Mouse (Mus musculus) v-Abl transformed pro-B cells (cell line): ENCODE measurements around the gene Gm11237.
"Not testable (repeated sequence)": the region's sequence is repeated elsewhere in the genome, so short reads cannot be mapped to it uniquely, and the experiment has no call there.

Experiments
- in situ Hi-C, 2 experiments: fragments of 400-800 bp; cut with MboI; formaldehyde crosslinking; loops; one replicate each; pipeline ENCODE4 v1.15.1; 2025; ENCODE audit not compliant: unreplicated experiment in 2 of 2

The Gm11237 gene

DNA sequence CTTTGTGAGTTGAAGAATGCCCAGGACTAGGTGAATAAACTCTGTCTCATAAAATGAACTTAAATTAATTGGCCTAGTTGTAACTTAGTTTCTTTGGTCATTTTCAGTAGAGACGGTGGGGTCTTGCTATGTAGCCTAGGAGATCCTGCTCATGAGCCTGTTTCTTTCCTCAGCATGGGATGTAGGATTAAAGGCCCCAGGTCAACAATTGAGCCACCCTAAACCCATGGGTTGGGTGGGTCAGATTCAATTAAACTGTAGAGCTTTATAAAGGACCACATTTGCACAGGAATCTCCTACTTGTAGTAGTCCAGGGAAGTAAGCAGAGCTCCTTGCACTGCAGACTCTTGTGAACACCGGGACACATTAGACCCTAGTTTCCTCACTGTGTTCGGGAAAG, at the start of gene Gm11237:
TSS of gene Gm11237 (plus strand) at position 301 of the 400 bp plus-strand sequence.
- in situ Hi-C loops = not testable (repeated sequence)

DNA sequence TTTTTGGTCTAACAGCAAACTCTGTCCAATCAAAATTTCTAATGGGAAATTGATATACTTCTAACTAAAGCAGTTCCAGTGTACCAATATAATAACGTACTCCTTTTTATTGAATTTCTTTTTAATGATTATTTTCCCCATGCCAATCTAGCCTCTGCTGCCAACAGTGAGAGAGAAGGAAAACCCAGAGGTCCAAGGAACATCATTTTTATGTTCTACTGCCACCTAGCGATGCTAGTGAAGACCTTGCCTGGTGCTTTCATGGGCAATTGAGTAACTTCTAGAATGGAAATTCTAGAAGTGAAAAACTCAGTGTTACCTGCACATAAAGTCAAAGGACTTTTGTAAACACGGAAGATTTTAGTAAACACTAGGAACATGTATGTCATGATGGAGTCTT, 23.5 kb upstream of the Gm11237 start:
- in situ Hi-C loops = no loop called here

DNA sequence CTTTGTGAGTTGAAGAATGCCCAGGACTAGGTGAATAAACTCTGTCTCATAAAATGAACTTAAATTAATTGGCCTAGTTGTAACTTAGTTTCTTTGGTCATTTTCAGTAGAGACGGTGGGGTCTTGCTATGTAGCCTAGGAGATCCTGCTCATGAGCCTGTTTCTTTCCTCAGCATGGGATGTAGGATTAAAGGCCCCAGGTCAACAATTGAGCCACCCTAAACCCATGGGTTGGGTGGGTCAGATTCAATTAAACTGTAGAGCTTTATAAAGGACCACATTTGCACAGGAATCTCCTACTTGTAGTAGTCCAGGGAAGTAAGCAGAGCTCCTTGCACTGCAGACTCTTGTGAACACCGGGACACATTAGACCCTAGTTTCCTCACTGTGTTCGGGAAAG, 15.2 kb upstream of the Gm11237 start, which contains the start of gene Gm11238:
TSS of gene Gm11238 (plus strand) at position 301 of the 400 bp plus-strand sequence.
- in situ Hi-C loops = not testable (repeated sequence)

DNA sequence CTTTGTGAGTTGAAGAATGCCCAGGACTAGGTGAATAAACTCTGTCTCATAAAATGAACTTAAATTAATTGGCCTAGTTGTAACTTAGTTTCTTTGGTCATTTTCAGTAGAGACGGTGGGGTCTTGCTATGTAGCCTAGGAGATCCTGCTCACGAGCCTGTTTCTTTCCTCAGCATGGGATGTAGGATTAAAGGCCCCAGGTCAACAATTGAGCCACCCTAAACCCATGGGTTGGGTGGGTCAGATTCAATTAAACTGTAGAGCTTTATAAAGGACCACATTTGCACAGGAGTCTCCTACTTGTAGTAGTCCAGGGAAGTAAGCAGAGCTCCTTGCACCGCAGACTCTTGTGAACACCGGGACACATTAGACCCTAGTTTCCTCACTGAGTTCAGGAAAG, 15.0 kb downstream of the Gm11237 start, which contains the start of gene Gm11236:
TSS of gene Gm11236 (plus strand) at position 301 of the 400 bp plus-strand sequence.
- in situ Hi-C loops = not testable (repeated sequence)

DNA sequence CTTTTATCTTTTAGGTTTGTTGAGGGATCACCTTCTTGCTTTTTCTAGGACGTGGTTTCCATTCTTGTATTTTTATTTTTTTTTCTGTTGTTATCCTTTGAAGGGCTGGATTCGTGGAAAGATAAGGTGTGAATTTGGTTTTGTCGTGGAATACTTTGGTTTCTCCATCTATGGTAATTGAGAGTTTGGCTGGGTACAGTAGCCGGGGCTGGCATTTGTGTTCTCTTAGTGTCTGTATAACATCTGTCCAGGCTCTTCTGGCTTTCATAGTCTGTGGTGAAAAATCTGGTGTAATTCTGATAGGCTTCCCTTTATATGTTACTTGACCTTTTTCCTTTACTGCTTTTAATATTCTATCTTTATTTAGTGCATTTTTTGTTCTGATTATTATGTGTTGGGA, 39.1 kb downstream of the Gm11237 start:
- in situ Hi-C loops = not testable (repeated sequence)

DNA sequence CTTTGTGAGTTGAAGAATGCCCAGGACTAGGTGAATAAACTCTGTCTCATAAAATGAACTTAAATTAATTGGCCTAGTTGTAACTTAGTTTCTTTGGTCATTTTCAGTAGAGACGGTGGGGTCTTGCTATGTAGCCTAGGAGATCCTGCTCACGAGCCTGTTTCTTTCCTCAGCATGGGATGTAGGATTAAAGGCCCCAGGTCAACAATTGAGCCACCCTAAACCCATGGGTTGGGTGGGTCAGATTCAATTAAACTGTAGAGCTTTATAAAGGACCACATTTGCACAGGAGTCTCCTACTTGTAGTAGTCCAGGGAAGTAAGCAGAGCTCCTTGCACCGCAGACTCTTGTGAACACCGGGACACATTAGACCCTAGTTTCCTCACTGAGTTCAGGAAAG, 45.3 kb downstream of the Gm11237 start, which contains the start of gene Gm11239:
TSS of gene Gm11239 (plus strand) at position 301 of the 400 bp plus-strand sequence.
- in situ Hi-C loops = not testable (repeated sequence)
